Mouse (Mus musculus) right cerebral cortex, adult 2 months (tissue): Measurements from ENCODE around the gene Clrn3.

Experiments
- DNase-seq, 2 experiments: peaks; one replicate each; pipeline ENCODE4 v3.0.0; 2021 to 2022; ENCODE audit warnings: low spot score in 2 of 2

Clrn3 gene

GRCm38 (mm10) chr7:135487423-135487822, 41.0 kb downstream of the Clrn3 start:
- peak; percentile 64 to 82 for DNase-seq

DNA sequence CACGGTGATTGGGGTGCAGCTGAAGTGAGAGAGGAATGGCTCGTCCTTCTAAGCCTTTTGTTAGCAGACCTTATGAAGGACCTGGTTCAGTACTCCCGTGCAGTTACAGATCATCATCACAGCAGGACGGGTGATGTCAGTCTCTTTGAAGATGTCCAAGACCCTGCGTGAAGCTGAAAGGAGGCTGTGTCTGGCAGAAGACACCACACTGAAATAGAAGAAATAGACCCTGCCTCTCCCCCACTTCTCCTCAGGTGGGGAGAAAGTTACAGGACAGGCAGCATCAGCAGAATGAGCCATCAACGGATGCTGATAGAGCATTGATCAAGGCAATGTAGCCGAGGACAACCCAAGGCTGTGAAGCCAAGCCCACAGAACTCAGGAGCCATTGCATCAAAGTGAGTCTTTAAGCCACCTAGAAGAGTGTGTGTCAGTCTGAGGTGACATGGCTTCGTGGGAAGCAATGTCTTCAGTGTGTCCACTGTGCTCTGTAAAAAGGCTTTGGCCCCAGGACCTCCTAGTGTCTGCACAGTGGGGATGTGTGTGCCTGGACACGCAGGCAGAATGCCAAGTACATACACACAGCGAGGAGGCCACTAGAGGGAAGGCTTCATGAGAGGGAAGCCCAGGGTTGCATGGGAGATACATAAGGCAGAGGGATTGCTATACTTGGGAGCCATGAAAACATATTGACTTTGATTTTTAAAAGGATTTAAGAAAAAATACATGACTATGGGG, 41.6 kb downstream of the Clrn3 start:
- no peak for DNase-seq

- peak; percentile 55 to 57 for DNase-seq
These were observed 42.6 kb downstream of the Clrn3 start for GRCm38 (mm10) chr7:135485796-135486410.

- no peak for DNase-seq
These were observed 43.2 kb downstream of the Clrn3 start for GRCm38 (mm10) chr7:135485116-135485795.

DNA sequence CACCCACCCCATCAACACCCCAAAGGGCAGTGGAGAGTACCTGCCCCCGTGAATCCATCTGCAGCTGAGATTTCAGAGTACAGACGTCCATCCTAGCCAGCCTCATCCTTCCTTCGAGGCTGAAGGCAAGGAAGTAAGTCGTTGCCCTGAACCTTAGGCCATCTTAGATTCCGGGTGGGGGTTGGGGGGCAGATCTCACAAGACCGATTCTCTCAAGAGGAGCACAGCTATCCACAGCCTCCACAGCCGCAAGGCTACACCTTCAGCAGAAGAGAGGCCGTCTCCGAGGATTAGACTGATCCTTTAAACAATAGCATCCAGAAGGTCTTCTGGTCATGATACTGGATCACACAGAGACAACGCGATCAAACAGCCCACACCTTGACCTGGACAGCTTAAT, 44.1 kb downstream of the Clrn3 start:
- no peak for DNase-seq

- DNase-seq, result no peak
These were observed 44.7 kb downstream of the Clrn3 start for GRCm38 (mm10) chr7:135483751-135484150.

DNA sequence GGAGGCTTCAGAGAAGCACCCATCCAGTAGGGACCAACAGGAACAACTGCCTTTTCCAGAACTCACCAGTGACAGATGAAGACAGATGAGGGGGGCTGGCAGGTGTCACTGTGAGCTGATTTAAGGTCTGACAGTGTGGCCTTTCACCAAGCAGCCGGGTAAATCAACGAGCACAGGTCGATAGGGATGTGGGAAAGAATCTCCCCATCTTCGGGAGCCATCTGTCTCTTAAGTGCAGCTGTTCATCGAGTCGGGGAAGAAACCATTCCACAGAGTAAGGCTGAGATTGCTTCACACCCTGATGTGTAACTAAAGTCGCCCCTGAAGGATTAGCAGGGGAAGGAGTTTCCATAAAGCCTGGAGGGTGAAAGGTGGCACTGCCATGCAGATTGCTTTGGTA, 47.3 kb downstream of the Clrn3 start:
- no peak for DNase-seq

- DNase-seq, result no peak
These were observed 48.5 kb downstream of the Clrn3 start for GRCm38 (mm10) chr7:135479912-135480311.

DNA sequence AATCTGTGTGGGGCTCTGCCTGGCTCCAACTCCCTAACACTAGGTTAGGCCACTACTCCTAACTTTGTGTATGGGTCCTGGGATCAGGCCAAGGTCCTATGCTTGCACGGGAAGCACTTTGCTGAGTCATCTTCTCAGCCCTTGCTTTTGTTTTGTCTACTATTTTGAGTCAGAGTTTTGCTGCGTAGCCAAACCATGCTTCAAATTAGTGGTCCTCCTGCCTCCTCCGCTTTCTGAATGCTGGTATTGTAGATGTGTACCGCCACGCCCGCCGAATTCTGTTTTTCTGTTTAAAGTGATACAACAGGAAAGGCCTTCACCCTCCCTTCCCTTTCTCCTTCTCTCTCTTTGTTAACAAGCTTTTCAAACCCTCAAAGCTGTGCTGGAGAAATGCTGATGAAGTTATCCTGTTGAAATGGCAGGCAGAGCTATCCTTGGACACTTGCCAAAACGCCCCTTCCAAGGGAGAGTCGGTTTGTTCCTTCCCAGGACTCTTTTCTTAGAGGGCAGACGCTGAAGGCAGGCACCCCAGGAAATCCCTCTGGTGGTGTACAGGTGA, 49.1 kb downstream of the Clrn3 start:
- no peak for DNase-seq

GRCm38 (mm10) chr7:135477256-135477655, 51.2 kb downstream of the Clrn3 start:
- no peak for DNase-seq

DNA sequence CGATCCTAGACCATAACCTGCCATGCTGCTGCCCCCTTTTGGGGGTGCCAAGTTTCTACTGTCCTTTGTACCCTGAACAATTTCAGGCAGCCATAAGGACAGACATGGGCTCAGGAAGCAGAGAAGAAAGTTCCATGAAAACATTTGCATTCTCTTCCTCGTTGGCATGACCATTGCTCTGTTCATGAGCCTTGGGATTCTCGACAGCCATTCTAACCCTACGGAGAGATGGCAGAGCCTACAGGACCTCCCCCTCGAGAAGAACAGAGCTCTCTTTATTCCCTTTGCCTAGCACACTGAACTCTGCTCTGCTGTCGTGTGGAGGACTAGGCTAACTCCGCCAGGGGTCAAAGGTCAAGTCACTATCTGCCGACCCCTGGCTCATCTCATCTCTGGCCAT, 52.5 kb downstream of the Clrn3 start:
- DNase-seq, result no peak

- DNase-seq, result no peak
These were observed 58.1 kb downstream of the Clrn3 start for GRCm38 (mm10) chr7:135470319-135470718.

DNA sequence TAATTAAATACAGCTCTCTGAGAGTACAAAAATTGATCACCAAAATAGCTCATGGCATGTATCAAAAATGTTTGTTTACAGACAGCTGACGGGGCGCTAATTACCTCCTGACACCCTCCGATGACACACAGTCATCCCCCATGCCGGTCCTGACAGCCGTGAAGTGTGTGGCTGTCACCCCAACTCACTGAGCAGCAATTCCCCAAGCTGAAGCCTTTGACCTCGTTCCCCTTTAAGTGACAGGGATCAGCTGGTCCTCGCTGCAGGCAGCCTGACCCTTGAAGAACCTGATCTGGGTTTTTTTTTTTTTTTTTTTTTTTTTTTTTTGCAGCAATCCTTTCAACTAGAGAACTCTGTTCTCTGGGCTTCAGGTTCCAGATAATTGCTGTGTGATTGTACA, 59.8 kb downstream of the Clrn3 start:
- DNase-seq, result no peak

DNA sequence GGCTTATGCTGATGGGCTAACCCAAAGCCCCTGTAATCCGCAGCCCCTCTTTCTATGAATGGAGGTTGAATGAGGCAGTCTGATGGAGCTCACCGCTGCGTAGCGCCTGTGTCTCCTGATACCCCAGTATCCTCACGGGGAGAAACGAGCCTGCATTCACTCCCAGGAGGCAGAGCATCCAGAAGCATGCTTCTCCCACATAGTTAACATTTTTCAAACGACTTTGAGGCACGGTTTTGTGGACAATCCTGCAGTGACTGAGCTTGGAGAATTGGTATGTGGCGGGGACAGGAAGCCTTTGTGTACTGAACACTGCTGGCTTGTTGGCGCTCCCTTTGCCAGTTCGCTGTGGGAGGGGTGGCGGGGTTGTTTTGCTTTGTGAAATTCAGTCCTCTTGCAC, 63.2 kb downstream of the Clrn3 start:
- peak; percentile 18 to 35 for DNase-seq

- peak; percentile 80 to 82 for DNase-seq
These were observed 63.7 kb downstream of the Clrn3 start for GRCm38 (mm10) chr7:135464689-135465259.
